Mouse (Mus musculus): ENCODE measurements around the gene Chmp5. TPM values are rescaled to one million over a fixed set of nuclear protein-coding genes. Genes with fewer than 3 reads are reported as not detected.

Chmp5 gene
- polyA plus RNA-seq, 1 experiment from 2014 or later: 150 TPM

DNA sequence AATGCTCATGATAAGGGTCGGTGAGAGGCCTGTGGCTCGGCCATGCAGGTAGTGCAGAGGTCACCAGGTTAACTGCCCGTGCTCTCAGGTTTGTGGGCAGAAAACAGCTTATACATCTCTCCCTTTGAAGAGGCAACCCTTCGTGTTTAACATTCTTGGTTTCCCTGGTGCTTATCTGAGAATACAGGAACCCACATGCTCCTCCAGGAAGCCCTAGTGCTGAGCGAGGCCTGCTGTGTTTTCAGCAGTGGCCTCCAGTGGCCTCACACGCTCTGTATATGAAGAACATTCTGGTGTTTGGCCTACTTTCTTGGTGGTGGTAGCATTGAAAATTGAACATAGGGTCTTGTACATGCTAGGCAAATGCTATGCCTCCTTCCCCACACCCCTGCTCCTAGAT lies 7.7 kb downstream of the Chmp5 start:
- Histone ChIP-seq H3K9me3 (no peaks in the 10 kb centered on the region), H3K27ac (no peak overlapping the region), H3K4me2 (no peak overlapping the region), H3K4me1 (no peaks in the 10 kb centered on the region), H3K27me3 (replicated peaks) (no peaks in the 10 kb centered on the region), H3K36me3 (replicated peaks) (peaks cover 60% of the 10 kb centered on the region), H3K9ac (no peak overlapping the region), H3K4me3 (no peak overlapping the region)
- WGBS: 94% methylated on average over 6 of the region's 6 CpGs
- ATAC-seq (replicated peaks): no peak

DNA sequence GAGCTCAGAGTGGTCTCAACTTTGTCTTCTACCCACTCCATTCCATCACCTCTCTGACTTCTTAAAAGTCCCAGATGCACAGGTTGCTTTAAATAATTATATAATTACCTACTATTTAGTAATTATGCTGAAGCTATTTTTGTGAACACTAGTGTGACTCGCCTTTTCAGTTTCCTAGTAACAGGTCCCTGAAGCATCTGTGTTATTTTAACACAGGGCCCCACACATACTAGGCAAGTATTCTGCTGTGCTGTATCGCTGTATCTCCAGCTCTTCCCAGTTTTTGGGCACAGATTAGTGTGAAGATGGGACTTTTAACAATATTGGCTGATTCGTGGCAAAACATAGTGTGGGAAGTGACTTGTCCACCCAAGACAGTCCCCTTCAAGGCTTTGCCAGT lies 15.3 kb downstream of the Chmp5 start:
- no peaks in the 10 kb centered on the region for H3K27me3 ChIP-seq (replicated peaks)
- no peaks in the 10 kb centered on the region for H3K4me1 ChIP-seq
- H3K9me3 ChIP-seq: no peaks in the 10 kb centered on the region
- H3K4me3 ChIP-seq: no peak overlapping the region
- no peak for ATAC-seq (replicated peaks)
- H3K36me3 ChIP-seq (replicated peaks): peaks cover 61% of the 10 kb centered on the region
- no peak overlapping the region for H3K9ac ChIP-seq
- H3K4me2 ChIP-seq: no peak overlapping the region
- 92% methylated on average over 3 of the region's 3 CpGs for WGBS
- H3K27ac ChIP-seq: no peak overlapping the region

DNA sequence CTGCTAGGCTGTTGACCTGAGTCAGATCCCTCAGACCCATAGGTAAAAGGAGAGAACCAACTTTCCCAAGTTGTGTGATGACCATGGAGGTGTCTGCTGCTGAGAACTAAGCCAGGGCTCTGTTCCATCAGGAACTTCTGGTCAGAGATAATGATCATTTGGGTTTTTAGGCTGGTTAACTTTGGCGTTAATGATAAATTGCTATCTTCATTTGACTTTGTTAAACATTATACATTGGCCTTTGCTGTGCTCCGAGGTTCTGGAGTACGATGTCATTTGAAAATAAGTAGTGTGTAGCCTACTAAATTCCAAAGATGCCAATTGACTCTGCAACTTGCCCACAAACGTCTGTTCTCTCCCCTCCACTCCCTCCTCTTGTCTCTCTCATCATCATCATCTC lies 21.0 kb downstream of the Chmp5 start:
- ATAC-seq (replicated peaks): no peak
- no peak overlapping the region for H3K9ac ChIP-seq
- H3K27ac ChIP-seq: no peak overlapping the region
- no peak overlapping the region for H3K4me2 ChIP-seq
- H3K36me3 ChIP-seq (replicated peaks): peaks cover 22% of the 10 kb centered on the region
- no peaks in the 10 kb centered on the region for H3K9me3 ChIP-seq
- H3K27me3 ChIP-seq (replicated peaks): no peaks in the 10 kb centered on the region
- H3K4me3 ChIP-seq: no peak overlapping the region
- 86% methylated on average over 4 of the region's 4 CpGs for WGBS
- H3K4me1 ChIP-seq: peaks cover 24% of the 10 kb centered on the region

DNA sequence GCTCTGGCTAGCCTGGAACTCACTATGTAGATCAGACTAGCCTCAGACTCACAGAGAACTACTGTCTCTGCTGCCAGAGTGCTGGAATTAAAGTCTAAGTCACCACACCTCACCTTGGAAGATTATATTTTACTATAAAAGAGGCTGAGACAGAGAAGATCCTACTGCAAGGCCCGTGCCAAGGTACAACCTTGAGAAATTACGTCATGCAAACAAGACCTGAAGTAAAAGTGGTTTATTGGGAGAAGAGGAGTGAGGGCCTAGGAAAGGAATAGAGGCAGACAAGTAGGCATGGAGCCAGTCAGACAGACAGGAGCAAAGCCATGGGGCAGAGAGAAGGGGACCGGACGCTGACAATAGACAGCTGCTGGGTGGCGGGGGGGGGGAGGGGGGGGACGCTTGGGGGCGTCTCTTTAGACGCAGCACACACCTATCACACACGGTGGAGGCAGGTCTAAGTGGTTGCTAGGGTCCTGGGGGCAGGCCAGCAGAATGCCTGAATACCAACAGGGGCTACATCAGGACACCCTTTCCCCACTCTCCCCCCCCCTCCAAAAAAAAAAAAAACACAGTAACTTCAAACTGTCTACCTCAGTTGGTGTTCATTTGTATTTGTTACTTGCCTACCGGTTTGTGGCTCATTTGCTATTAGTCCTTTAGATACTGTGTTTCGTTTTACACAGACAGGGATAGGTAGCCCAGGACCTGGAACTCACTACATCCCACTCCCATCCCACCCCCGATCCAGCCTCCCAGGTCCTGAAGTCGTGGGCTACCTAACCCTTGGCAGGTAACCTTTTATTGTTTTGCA lies 21.8 kb downstream of the Chmp5 start:
- 11% methylated on average over 13 of the region's 13 CpGs for WGBS
- peak overlapping the region; percentile 79 for H3K9ac ChIP-seq
- peak overlapping the region; percentile 98 for H3K4me3 ChIP-seq
- H3K4me1 ChIP-seq: peaks cover 24% of the 10 kb centered on the region
- H3K36me3 ChIP-seq (replicated peaks): peaks cover 18% of the 10 kb centered on the region
- H3K9me3 ChIP-seq: no peaks in the 10 kb centered on the region
- H3K27me3 ChIP-seq (replicated peaks): no peaks in the 10 kb centered on the region
- ATAC-seq (replicated peaks): peak; percentile 66
- H3K27ac ChIP-seq: peak overlapping the region; percentile 95
- H3K4me2 ChIP-seq: peak overlapping the region; percentile 73

DNA sequence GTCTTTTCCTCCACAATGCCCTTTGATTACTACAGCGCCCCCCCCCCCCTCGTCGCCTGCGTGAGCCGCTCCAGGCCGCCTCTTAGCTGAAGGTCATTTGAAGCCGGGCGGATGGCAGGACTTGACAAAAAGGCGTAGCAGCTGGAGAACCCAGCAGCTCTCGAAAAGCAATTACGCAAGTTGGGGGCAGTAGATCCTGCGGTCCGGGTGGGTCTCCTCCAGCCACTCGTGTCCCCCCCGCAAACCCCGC lies 22.3 kb downstream of the Chmp5 start:
- Histone ChIP-seq H3K27ac (peak overlapping the region; percentile 95), H3K36me3 (replicated peaks) (peaks cover 18% of the 10 kb centered on the region), H3K4me2 (peak overlapping the region; percentile 73), H3K4me1 (peaks cover 24% of the 10 kb centered on the region), H3K27me3 (replicated peaks) (no peaks in the 10 kb centered on the region), H3K9ac (peak overlapping the region; percentile 79), H3K4me3 (peak overlapping the region; percentile 98), H3K9me3 (no peaks in the 10 kb centered on the region)
- ATAC-seq (replicated peaks): no peak
- WGBS: 2% methylated on average over 16 of the region's 16 CpGs

DNA sequence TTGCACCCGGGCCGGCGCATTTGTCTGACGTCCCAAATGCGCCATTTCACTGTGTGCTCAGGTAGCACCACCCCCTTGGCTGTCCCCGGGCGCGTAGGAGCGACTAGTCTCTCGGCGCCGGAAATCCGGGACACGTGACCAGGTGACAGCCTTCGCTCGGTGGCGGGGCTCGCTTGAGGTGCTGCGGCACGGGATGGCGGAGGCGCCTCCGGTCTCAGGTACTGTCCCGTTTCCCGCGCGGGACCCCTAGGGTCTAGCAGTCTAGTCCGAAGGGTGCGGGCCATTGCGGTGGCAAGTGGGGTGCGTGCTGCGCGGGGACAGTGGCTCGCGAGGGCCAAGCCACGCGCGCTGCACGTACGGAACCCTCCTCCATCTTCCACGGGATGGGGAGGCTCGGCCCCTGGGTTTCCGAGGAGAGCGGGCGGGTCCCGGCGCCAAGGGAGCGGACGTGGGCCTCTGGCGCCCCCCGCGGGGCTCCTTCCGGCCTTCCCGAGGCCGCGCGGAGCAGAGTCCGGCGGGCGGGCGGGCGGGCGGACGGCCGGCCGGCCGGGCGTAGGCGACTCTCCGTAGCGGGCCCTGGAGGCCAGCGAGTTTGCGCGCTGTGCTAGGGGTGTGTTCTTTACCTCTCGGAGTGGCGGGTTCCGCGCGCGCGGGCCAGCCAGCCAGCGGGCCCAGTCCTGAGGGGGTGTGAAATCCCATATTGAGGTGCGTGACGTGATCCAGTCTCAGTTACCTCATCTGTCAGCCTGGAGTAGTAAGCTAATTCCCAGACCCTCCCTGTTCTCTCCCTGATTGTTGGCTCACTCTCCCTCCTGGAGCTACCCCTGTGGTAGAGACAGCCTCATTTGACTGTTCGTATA lies 22.9 kb downstream of the Chmp5 start, which contains the start of gene Nfx1:
Nfx1 (plus strand) TSS at position 65 of the 860 bp plus-strand sequence.
- H3K4me3 ChIP-seq: peak within 1 kb of the TSS; percentile 98
- H3K27ac ChIP-seq: peak within 1 kb of the TSS; percentile 95
- peaks cover 14% of the 10 kb centered on the region for H3K36me3 ChIP-seq (replicated peaks)
- ATAC-seq (replicated peaks): peak; percentile 98
- peak within 1 kb of the TSS; percentile 73 for H3K4me2 ChIP-seq
- H3K4me1 ChIP-seq: peaks cover 24% of the 10 kb centered on the region
- H3K9ac ChIP-seq: peak within 1 kb of the TSS; percentile 79
- no peaks in the 10 kb centered on the region for H3K9me3 ChIP-seq
- no peaks in the 10 kb centered on the region for H3K27me3 ChIP-seq (replicated peaks)
- WGBS: under 1% methylated on average over 79 of the region's 85 CpGs

DNA sequence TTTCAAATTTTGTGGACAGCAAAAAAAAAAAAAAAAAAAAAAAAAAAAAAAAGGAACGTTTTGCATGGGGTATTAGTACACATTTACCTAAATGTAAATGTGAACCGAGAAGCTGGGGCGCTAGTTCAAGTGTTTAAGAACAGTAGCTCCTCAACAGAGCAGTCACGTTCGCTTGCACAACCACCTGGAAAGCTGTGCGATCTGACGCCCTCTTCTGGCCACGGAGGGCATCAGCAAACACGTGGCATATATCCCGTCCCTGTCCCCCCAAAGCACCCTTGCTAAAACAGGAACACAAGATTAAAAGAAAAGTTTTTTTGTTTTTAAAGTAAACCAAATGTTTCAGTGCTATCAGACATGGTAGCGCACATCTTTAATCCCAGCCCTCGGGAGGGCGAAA lies 23.5 kb downstream of the Chmp5 start:
- H3K4me1 ChIP-seq: peaks cover 24% of the 10 kb centered on the region
- 25% methylated on average over 13 of the region's 13 CpGs for WGBS
- peak overlapping the region; percentile 73 for H3K4me2 ChIP-seq
- H3K9ac ChIP-seq: peak overlapping the region; percentile 79
- H3K27me3 ChIP-seq (replicated peaks): no peaks in the 10 kb centered on the region
- peaks cover 8% of the 10 kb centered on the region; the same call in 1 of the 2 replicates for H3K36me3 ChIP-seq (replicated peaks)
- H3K4me3 ChIP-seq: peak overlapping the region; percentile 98
- peak overlapping the region; percentile 95; the same call in 1 of the 2 replicates for H3K27ac ChIP-seq
- no peak for ATAC-seq (replicated peaks)
- H3K9me3 ChIP-seq: no peaks in the 10 kb centered on the region

DNA sequence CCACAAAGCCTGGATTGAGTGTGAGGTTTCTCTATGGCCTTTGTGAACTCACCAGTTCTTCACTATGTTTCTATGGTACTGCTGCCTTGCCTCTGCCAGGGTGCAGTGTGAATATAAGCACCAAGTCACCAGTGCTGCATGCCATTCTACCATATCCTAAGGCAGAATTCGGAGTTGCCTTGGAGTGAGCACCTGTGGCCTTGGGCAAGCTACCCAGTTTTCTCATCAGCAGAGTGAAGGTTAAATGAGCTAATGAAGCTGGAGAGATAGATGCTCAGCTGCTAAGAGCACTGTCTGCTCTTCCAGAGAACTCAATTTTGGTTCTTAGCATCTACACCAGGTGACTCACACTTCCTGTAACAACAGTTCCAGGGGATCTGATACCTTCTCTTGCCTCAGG lies 25.8 kb downstream of the Chmp5 start:
- Histone ChIP-seq H3K36me3 (replicated peaks) (peaks cover 16% of the 10 kb centered on the region), H3K4me3 (no peak overlapping the region), H3K27ac (no peak overlapping the region), H3K27me3 (replicated peaks) (no peaks in the 10 kb centered on the region), H3K4me2 (no peak overlapping the region), H3K9ac (no peak overlapping the region), H3K9me3 (no peaks in the 10 kb centered on the region), H3K4me1 (peaks cover 24% of the 10 kb centered on the region)
- ATAC-seq (replicated peaks): no peak
- WGBS: 100% methylated on average over 1 of the region's 1 CpGs

DNA sequence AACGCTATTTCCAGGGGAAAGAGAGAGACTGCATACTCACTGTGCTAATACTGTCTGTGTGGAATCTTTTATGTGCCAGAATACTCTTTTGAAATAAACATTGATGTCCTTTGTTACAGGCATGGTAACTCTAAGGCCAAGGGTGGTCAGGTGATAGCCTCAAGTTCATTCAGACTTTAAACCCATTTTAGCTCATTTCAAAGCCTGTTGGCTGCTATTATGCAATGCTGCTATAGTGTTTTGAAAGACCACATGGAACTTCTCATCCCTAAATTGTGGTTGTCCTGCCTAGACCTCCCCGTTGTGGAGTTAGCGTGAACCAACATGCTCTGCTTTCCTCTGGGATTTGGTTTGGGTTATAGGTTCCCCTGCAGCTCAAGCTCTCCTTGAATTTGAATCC lies 27.5 kb downstream of the Chmp5 start:
- 91% methylated on average over 3 of the region's 3 CpGs for WGBS
- ATAC-seq (replicated peaks): no peak
- H3K36me3 ChIP-seq (replicated peaks): peaks cover 23% of the 10 kb centered on the region

DNA sequence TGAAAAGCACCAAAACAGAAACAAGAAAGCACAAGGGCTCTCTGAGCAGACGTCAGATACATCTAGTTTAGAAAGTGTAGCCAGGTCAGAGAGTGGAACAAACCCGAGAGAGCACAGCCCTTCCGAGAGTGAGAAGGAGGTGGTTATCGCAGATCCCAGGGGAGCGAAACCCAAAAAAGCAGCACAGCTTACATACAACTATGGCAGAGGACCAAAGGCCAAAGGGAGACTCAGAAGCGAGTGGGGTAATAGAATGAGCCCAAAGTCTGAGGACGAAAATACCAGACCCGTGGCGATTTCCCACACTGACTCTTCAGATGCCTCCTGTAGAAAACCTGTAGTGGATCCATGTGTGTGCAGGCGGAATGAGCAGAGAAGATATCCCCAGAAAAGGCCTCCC lies 28.4 kb downstream of the Chmp5 start:
- no peak overlapping the region for H3K9ac ChIP-seq
- H3K9me3 ChIP-seq: no peaks in the 10 kb centered on the region
- ATAC-seq (replicated peaks): no peak
- H3K27me3 ChIP-seq (replicated peaks): no peaks in the 10 kb centered on the region
- peaks cover 15% of the 10 kb centered on the region for H3K4me1 ChIP-seq
- no peak overlapping the region for H3K27ac ChIP-seq
- 91% methylated on average over 10 of the region's 10 CpGs for WGBS
- H3K36me3 ChIP-seq (replicated peaks): peaks cover 24% of the 10 kb centered on the region
- no peak overlapping the region for H3K4me3 ChIP-seq
- no peak overlapping the region for H3K4me2 ChIP-seq

More for the DNA sequence above, 27.5 kb downstream of the Chmp5 start:
- no peaks in the 10 kb centered on the region for H3K27me3 ChIP-seq (replicated peaks)
- peaks cover 15% of the 10 kb centered on the region for H3K4me1 ChIP-seq
- no peaks in the 10 kb centered on the region for H3K9me3 ChIP-seq
- H3K27ac ChIP-seq: no peak overlapping the region
- H3K4me3 ChIP-seq: no peak overlapping the region
- H3K4me2 ChIP-seq: no peak overlapping the region
- no peak overlapping the region for H3K9ac ChIP-seq

DNA sequence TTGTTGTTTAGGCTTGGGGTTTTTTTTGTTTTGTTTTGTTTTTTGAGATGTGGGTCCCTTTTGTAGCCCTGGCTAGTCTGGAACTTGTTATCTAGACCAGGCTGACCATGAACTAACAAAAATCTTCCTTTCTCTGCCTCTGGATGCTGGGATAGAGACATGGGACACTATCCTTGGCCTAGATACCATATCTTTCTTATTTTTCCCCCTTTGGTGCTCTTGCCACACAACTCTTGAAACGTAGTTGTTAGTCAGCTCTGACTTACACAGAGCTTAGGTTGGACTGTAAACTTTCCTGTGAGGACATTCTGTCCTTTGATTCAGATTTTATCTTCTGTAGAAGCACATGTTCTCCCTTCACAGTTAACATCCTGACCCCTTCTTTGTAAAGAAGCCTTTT lies 31.2 kb downstream of the Chmp5 start:
- Histone ChIP-seq H3K36me3 (replicated peaks) (peaks cover 29% of the 10 kb centered on the region), H3K9me3 (no peaks in the 10 kb centered on the region), H3K4me1 (no peaks in the 10 kb centered on the region), H3K27ac (no peak overlapping the region), H3K9ac (no peak overlapping the region), H3K4me3 (no peak overlapping the region), H3K27me3 (replicated peaks) (no peaks in the 10 kb centered on the region), H3K4me2 (no peak overlapping the region)
- ATAC-seq (replicated peaks): no peak
- 90% methylated on average over 1 of the region's 1 CpGs for WGBS

DNA sequence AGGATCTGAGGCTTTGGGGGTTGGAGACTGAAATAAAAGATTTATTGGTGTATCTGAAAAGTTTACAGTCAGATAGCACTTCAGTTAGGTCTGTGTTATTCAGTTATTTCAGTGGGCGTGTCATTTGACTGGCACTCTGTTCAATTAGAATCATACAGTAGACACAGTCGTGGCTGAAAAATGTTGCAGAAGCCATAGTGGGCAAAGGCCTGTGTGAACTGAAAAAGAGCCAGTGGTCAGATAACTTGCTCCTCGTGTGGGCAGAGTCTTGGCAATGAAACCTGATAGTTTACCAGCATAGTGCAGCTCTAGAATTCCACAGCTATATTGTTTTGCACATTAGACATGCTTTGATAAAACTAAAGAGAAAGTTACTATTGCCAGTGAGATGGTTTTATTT lies 34.3 kb downstream of the Chmp5 start:
- H3K36me3 ChIP-seq (replicated peaks): peaks cover 43% of the 10 kb centered on the region
- ATAC-seq (replicated peaks): no peak

More for the DNA sequence above, 34.3 kb downstream of the Chmp5 start:
- no peak overlapping the region for H3K9ac ChIP-seq
- 87% methylated on average over 3 of the region's 3 CpGs for WGBS
- no peak overlapping the region for H3K4me3 ChIP-seq
- no peak overlapping the region for H3K27ac ChIP-seq
- no peaks in the 10 kb centered on the region for H3K9me3 ChIP-seq
- H3K4me1 ChIP-seq: no peaks in the 10 kb centered on the region
- no peaks in the 10 kb centered on the region for H3K27me3 ChIP-seq (replicated peaks)
- no peak overlapping the region for H3K4me2 ChIP-seq
